Mouse (Mus musculus) urinary bladder, postnatal 36 days (tissue): Measurements from ENCODE around the gene Col7a1.

Source experiments
- DNase-seq, 2 experiments: peaks; one replicate each; pipeline ENCODE4 v3.0.0; 2022; ENCODE audit warnings: low spot score in 2 of 2, mixed read lengths in 1 of 2

The Col7a1 gene

GRCm38 (mm10) chr9:108985710-108986109, 32.3 kb downstream of the Col7a1 start, which contains the start of gene Ucn2:
Gene Ucn2 (plus strand): TSS chr9:108986010.
- no peak for DNase-seq

- DNase-seq = peak; percentile 23 to 58
Measured at GRCm38 (mm10) chr9:108987704-108988350, 34.4 kb downstream of the Col7a1 start.

- no peak for DNase-seq
Measured at GRCm38 (mm10) chr9:108989802-108990461, 36.5 kb downstream of the Col7a1 start.

- DNase-seq = no peak
Measured at GRCm38 (mm10) chr9:108990462-108990820, 37.1 kb downstream of the Col7a1 start.

- peak; percentile 90 to 96 for DNase-seq
Measured at GRCm38 (mm10) chr9:108991428-108992084, 38.2 kb downstream of the Col7a1 start, which contains the start of gene Pfkfb4. Gene Pfkfb4 (plus strand): TSS chr9:108991778.

GRCm38 (mm10) chr9:108992085-108992469, 38.7 kb downstream of the Col7a1 start:
- no peak for DNase-seq

GRCm38 (mm10) chr9:108992620-108993361, 39.4 kb downstream of the Col7a1 start:
- no peak for DNase-seq

GRCm38 (mm10) chr9:108996411-108996810, 43.0 kb downstream of the Col7a1 start:
- no peak for DNase-seq

GRCm38 (mm10) chr9:108998287-108999166, 45.1 kb downstream of the Col7a1 start:
- no peak for DNase-seq

GRCm38 (mm10) chr9:108999167-108999526, 45.8 kb downstream of the Col7a1 start:
- DNase-seq = no peak

- peak in 1 of 2 experiments; percentile 66 for DNase-seq
Measured at GRCm38 (mm10) chr9:109000726-109001125, 47.3 kb downstream of the Col7a1 start.

- no peak for DNase-seq
Measured at GRCm38 (mm10) chr9:109003201-109003600, 49.8 kb downstream of the Col7a1 start.

- no peak for DNase-seq
Measured at GRCm38 (mm10) chr9:109007025-109007780, 53.8 kb downstream of the Col7a1 start.

GRCm38 (mm10) chr9:109008081-109008480, 54.7 kb downstream of the Col7a1 start:
- DNase-seq = no peak

GRCm38 (mm10) chr9:109008994-109009635, 55.7 kb downstream of the Col7a1 start:
- DNase-seq = no peak

GRCm38 (mm10) chr9:109009636-109010315, 56.4 kb downstream of the Col7a1 start:
- peak in 1 of 2 experiments; percentile 58 for DNase-seq

- no peak for DNase-seq
Measured at GRCm38 (mm10) chr9:109010316-109010690, 56.9 kb downstream of the Col7a1 start.

GRCm38 (mm10) chr9:109015397-109015796, 62.0 kb downstream of the Col7a1 start:
- no peak for DNase-seq

GRCm38 (mm10) chr9:109016973-109017604, 63.7 kb downstream of the Col7a1 start:
- no peak for DNase-seq
